Mouse (Mus musculus) embryonic stem cell, embryonic (primary cell): Measurements from ENCODE around the gene Mlc1.

ENCODE experiments used
- CTCF ChIA-PET, 4 experiments: fragments of 300-600 bp in 2 of 4; fragments of 350-600 bp in 2 of 4; sonication (Branson Sonifier 250); formaldehyde crosslinking; loops; one replicate each; lab custom pipeline; 2022; ENCODE audit warnings: inconsistent platforms in 2 of 4; lab: Charles Lee
- POLR2A ChIA-PET, 4 experiments: fragments of 300-600 bp in 2 of 4; fragments of 350-600 bp in 2 of 4; sonication (Branson Sonifier 250); formaldehyde crosslinking; loops; one replicate each; lab custom pipeline; 2022; ENCODE audit warnings: antibody characterized with exemption in 4 of 4, inconsistent platforms in 1 of 4; lab: Charles Lee

Gene Mlc1

GRCm38 (mm10) chr15:88978281-88979137 lies at the start of gene Mlc1:
Gene Mlc1, minus strand, starts transcription at chr15:88979007.
- ChIA-PET CTCF (no interaction called here), POLR2A (no interaction called here)

- CTCF ChIA-PET, result interaction anchor here in 1 of 4 experiments (0.5 kb wide), 1 partner anchor 337 kb away, joined by 4 read pairs; no protein-coding TSS in a partner anchor
- POLR2A ChIA-PET, result no interaction called here
Measured at GRCm38 (mm10) chr15:89020492-89020891, 41.7 kb upstream of the Mlc1 start.

GRCm38 (mm10) chr15:89020085-89020484 lies 41.3 kb upstream of the Mlc1 start:
- ChIA-PET CTCF (no interaction called here), POLR2A (no interaction called here)

GRCm38 (mm10) chr15:89016722-89017121 lies 37.9 kb upstream of the Mlc1 start:
- POLR2A ChIA-PET, result interaction anchor here in 1 of 4 experiments (0.6 kb wide), 1 partner anchor 192 kb away, joined by 3 read pairs; no protein-coding TSS in a partner anchor
- CTCF ChIA-PET, result interaction anchor here in 1 of 4 experiments (0.8 kb wide), 1 partner anchor 27 kb away, joined by 3 read pairs; no protein-coding TSS in a partner anchor

GRCm38 (mm10) chr15:89007781-89008180 lies 29.0 kb upstream of the Mlc1 start:
- ChIA-PET CTCF (no interaction called here), POLR2A (interaction anchor here in 1 of 4 experiments (1.0 kb wide), 1 partner anchor 9 kb away, joined by 3 read pairs; no protein-coding TSS in a partner anchor)

- POLR2A ChIA-PET, result interaction anchor here in 1 of 4 experiments (0.5 kb wide), 1 partner anchor 223 kb away, joined by 3 read pairs; no protein-coding TSS in a partner anchor
Measured at GRCm38 (mm10) chr15:89007002-89007401, 28.2 kb upstream of the Mlc1 start.

GRCm38 (mm10) chr15:89001245-89001644 lies 22.4 kb upstream of the Mlc1 start:
- ChIA-PET CTCF (interaction anchor here in 1 of 4 experiments (0.9 kb wide), 1 partner anchor 10 kb away, joined by 3 read pairs; no protein-coding TSS in a partner anchor), POLR2A (no interaction called here)

More at GRCm38 (mm10) chr15:89007002-89007401, 28.2 kb upstream of the Mlc1 start:
- CTCF ChIA-PET, result no interaction called here

- POLR2A ChIA-PET, result no interaction called here
Measured at GRCm38 (mm10) chr15:89000367-89000766, 21.6 kb upstream of the Mlc1 start.

GRCm38 (mm10) chr15:88999124-88999523 lies 20.3 kb upstream of the Mlc1 start:
- ChIA-PET CTCF (interaction anchor here in 2 of 4 experiments (0.6 to 1.4 kb wide), 3 partner anchors 16 to 224 kb away, joined by 3 to 6 read pairs (median 4); no protein-coding TSS in a partner anchor), POLR2A (interaction anchor here in 2 of 4 experiments (0.6 to 1.2 kb wide), 4 partner anchors 9 to 180 kb away, joined by 3 to 11 read pairs (median 3); partner anchors contain the start of genes Alg12 (in 1 of the 2) and Pim3 (in 1 of the 2))

More at GRCm38 (mm10) chr15:89000367-89000766, 21.6 kb upstream of the Mlc1 start:
- CTCF ChIA-PET, result no interaction called here

- ChIA-PET POLR2A (interaction anchor here in 1 of 4 experiments (1.0 to 1.2 kb wide), 3 partner anchors 9 to 180 kb away, joined by 3 read pairs; partner anchors contain the start of genes Alg12 and Pim3), CTCF (interaction anchor here in 2 of 4 experiments (0.5 to 1.4 kb wide), 4 partner anchors 15 to 224 kb away, joined by 3 to 6 read pairs (median 4); no protein-coding TSS in a partner anchor)
Measured at GRCm38 (mm10) chr15:88998636-88999035, 19.8 kb upstream of the Mlc1 start.

GRCm38 (mm10) chr15:88989236-88989635 lies 10.4 kb upstream of the Mlc1 start:
- ChIA-PET POLR2A (no interaction called here), CTCF (no interaction called here)

- ChIA-PET POLR2A (interaction anchor here in 3 of 4 experiments (0.6 to 1.0 kb wide), 3 partner anchors 13 to 219 kb away, joined by 3 to 4 read pairs (median 3); partner anchors contain the start of gene Pim3 (in 1 of the 3)), CTCF (interaction anchor here in 3 of 4 experiments (0.9 to 1.5 kb wide), 4 partner anchors 16 to 155 kb away, joined by 3 to 4 read pairs (median 4); no protein-coding TSS in a partner anchor)
Measured at GRCm38 (mm10) chr15:88982534-88983079, 3.8 kb upstream of the Mlc1 start, which contains the start of gene Mov10l1. Gene Mov10l1, plus strand, starts transcription at chr15:88982909.

GRCm38 (mm10) chr15:88979138-88979446 lies 285 bp upstream of the Mlc1 start:
- ChIA-PET POLR2A (no interaction called here), CTCF (interaction anchor here in 1 of 4 experiments (0.5 kb wide), 1 partner anchor 148 kb away, joined by 3 read pairs; no protein-coding TSS in a partner anchor)

GRCm38 (mm10) chr15:88972300-88972699 lies 6.5 kb downstream of the Mlc1 start:
- POLR2A ChIA-PET, result interaction anchor here in 1 of 4 experiments (0.6 kb wide), 1 partner anchor 220 kb away, joined by 4 read pairs; no protein-coding TSS in a partner anchor
- CTCF ChIA-PET, result no interaction called here

- CTCF ChIA-PET, result interaction anchor here in 2 of 4 experiments (0.5 to 0.7 kb wide), 2 partner anchors 42 to 61 kb away, joined by 3 read pairs; no protein-coding TSS in a partner anchor
- POLR2A ChIA-PET, result interaction anchor here in 2 of 4 experiments (0.7 to 1.1 kb wide), 3 partner anchors 100 to 247 kb away, joined by 3 read pairs; partner anchors contain the start of gene Trabd (in 1 of the 2)
Measured at GRCm38 (mm10) chr15:88964070-88964578, 14.7 kb downstream of the Mlc1 start.

- ChIA-PET CTCF (interaction anchor here in 1 of 4 experiments (0.6 kb wide), 1 partner anchor 74 kb away, joined by 3 read pairs; no protein-coding TSS in a partner anchor), POLR2A (no interaction called here)
Measured at GRCm38 (mm10) chr15:88957522-88957921, 21.3 kb downstream of the Mlc1 start.

- ChIA-PET CTCF (interaction anchor here in 1 of 4 experiments (0.6 kb wide), 1 partner anchor 256 kb away, joined by 3 read pairs; the partner anchor contains the start of gene Ppp6r2), POLR2A (interaction anchor here in 1 of 4 experiments (0.6 kb wide), 1 partner anchor 230 kb away, joined by 3 read pairs; no protein-coding TSS in a partner anchor)
Measured at GRCm38 (mm10) chr15:88955342-88955741, 23.5 kb downstream of the Mlc1 start.
